Mouse (Mus musculus): ENCODE data around the gene Kdm4b. TPM values are rescaled to one million over a fixed set of nuclear protein-coding genes. Genes with fewer than 3 reads are reported as not detected.

Kdm4b gene
- polyA plus RNA-seq, 1 experiment from 2014 or later: 34.6 TPM

DNA sequence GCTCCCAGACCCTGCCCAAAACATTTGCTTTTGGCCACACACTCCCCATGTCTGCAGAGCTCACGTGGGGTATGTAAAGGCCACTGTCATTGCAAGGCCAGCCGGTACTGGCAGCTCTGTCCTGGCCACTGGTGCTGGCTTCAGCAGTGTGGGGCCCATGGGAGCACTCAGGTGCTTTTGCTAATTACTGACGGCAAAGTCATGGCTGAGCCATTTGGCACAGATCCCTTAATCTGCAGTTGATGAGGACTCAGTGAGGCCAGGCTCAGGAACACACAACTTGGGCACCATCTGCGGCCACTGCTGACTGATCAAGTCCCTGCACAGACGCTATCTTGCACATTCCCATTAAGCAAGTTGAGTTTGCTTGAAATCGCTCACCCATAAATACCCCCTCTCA, 59.0 kb downstream of the Kdm4b start:
- no peaks in the 10 kb centered on the region for H3K9me3 ChIP-seq
- 91% methylated on average over 6 of the region's 6 CpGs for WGBS
- DNase-seq (ENCODE audit: low spot score): no peak
- no peaks in the 10 kb centered on the region for H3K4me1 ChIP-seq
- H3K4me3 ChIP-seq: no peak overlapping the region
- peaks cover 94% of the 10 kb centered on the region for H3K36me3 ChIP-seq
- no peaks in the 10 kb centered on the region for H3K27me3 ChIP-seq (ENCODE audit: insufficient read depth, poor library complexity, severe bottlenecking)
- no peak overlapping the region for H3K27ac ChIP-seq

- 85% methylated on average over 6 of the region's 6 CpGs for WGBS
- Histone ChIP-seq H3K4me3 (no peak overlapping the region), H3K9me3 (no peaks in the 10 kb centered on the region), H3K4me1 (peaks cover 6% of the 10 kb centered on the region; the same call in 1 of the 2 replicates), H3K27me3 (ENCODE audit: insufficient read depth, poor library complexity, severe bottlenecking) (no peaks in the 10 kb centered on the region), H3K27ac (no peak overlapping the region), H3K36me3 (peaks cover 94% of the 10 kb centered on the region)
- DNase-seq (ENCODE audit: low spot score): no peak
Measured at GRCm38 (mm10) chr17:56387612-56388011, 61.8 kb downstream of the Kdm4b start.

DNA sequence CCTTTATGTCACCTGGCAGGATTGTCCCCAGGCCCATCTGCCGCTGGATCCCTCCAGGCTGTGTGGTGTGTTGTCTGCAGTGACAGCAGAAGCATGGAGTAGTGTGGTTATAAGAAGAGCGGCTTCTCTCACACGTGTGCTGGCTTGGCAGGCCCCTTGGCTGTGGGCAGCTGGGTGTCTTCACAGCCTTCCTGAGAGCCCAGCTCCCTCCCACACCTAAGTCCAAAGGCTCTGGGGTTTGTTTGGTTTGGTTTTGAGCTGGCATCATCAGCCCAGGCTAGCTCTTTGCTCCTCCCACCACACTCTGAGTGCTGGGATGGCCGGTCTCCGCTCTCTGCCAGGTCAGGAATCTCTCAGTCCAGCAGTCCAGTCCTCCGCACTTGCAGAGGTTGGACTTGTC, 67.4 kb downstream of the Kdm4b start:
- no peak overlapping the region for H3K27ac ChIP-seq
- H3K36me3 ChIP-seq: peaks cover 100% of the 10 kb centered on the region
- H3K9me3 ChIP-seq: no peaks in the 10 kb centered on the region
- peaks cover 10% of the 10 kb centered on the region; the same call in 1 of the 2 replicates for H3K4me1 ChIP-seq
- no peaks in the 10 kb centered on the region for H3K27me3 ChIP-seq (ENCODE audit: insufficient read depth, poor library complexity, severe bottlenecking)
- 89% methylated on average over 6 of the region's 6 CpGs for WGBS
- H3K4me3 ChIP-seq: no peak overlapping the region
- no peak for DNase-seq (ENCODE audit: low spot score)

DNA sequence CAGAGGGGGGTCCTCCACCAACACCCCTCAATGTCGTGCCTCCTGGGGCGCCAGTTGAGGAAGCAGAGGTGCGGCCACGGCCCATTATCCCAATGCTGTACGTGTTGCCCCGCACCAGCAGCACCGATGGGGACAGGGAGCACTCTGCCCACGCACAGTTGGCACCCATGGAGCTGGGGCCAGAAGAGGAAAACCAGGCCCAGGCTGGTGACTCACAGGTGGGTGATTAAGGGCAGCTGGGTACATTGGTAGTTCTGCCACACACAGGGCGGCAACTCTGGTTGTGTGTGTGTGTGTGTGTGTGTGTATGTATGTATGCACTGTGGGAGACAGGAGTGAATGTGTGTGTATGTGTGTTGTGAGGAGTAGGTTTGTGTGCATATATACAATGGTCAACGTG, 68.0 kb downstream of the Kdm4b start:
- WGBS: 91% methylated on average over 10 of the region's 10 CpGs
- Histone ChIP-seq H3K27me3 (ENCODE audit: insufficient read depth, poor library complexity, severe bottlenecking) (no peaks in the 10 kb centered on the region), H3K4me3 (no peak overlapping the region), H3K9me3 (no peaks in the 10 kb centered on the region), H3K36me3 (peaks cover 100% of the 10 kb centered on the region), H3K4me1 (peaks cover 10% of the 10 kb centered on the region; the same call in 1 of the 2 replicates), H3K27ac (no peak overlapping the region)
- DNase-seq (ENCODE audit: low spot score): no peak

DNA sequence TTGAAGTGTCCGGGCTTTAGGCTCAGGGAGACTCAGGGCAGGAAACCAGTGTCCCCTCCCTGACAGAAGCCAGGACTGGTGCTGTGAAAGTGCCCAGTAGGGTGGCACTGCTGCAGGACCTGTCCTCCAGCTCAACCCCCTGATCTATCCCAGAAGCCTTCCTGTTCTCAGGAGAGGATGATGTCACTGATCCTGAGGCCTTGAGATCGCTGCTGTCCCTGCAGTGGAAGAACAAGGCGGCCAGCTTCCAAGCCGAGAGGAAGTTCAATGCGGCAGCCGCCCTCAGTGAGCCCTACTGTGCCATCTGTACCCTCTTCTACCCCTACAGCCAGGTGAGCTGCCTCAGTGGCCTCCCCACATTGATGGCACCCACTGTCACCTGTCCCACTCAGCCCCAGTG, 70.2 kb downstream of the Kdm4b start:
- no peak for DNase-seq (ENCODE audit: low spot score)
- Histone ChIP-seq H3K27ac (no peak overlapping the region), H3K27me3 (ENCODE audit: insufficient read depth, poor library complexity, severe bottlenecking) (no peaks in the 10 kb centered on the region), H3K4me3 (no peak overlapping the region), H3K36me3 (peaks cover 100% of the 10 kb centered on the region), H3K9me3 (no peaks in the 10 kb centered on the region), H3K4me1 (0 out of 2 replicates have a peak, but pooled peaks cover 4% of the 10 kb centered on the region)
- WGBS: 86% methylated on average over 6 of the region's 6 CpGs

- no peaks in the 10 kb centered on the region for H3K27me3 ChIP-seq (ENCODE audit: insufficient read depth, poor library complexity, severe bottlenecking)
- H3K4me1 ChIP-seq: 0 out of 2 replicates have a peak, but pooled peaks cover 4% of the 10 kb centered on the region
- no peaks in the 10 kb centered on the region for H3K9me3 ChIP-seq
- H3K36me3 ChIP-seq: peaks cover 99% of the 10 kb centered on the region
- no peak overlapping the region for H3K27ac ChIP-seq
- 98% methylated on average over 3 of the region's 3 CpGs for WGBS
- DNase-seq (ENCODE audit: low spot score): no peak
- H3K4me3 ChIP-seq: no peak overlapping the region
Measured at GRCm38 (mm10) chr17:56400221-56400620, 74.4 kb downstream of the Kdm4b start.

DNA sequence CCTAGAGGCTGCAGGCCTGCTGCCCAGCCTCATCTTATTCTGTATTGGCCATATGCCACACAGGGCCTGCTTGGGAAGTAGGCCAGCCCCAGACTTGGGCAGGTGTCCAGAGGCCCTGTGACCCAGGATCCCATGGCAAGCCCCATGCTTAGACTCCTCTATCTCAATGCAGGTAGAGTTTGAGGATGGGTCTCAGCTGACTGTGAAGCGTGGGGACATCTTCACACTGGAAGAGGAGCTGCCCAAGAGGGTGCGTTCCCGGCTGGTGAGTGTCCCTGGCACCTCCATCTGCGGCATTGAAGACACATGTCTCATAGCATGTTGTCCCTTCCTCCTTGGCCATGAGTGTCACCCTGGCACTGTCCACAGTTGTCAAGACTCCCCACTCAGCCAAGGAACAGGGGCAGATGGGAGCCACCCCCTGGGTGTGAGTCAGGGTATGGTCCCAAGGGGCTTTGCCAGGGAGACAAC, 75.2 kb downstream of the Kdm4b start:
- Histone ChIP-seq H3K27me3 (ENCODE audit: insufficient read depth, poor library complexity, severe bottlenecking) (no peaks in the 10 kb centered on the region), H3K36me3 (peaks cover 90% of the 10 kb centered on the region), H3K4me1 (0 out of 2 replicates have a peak, but pooled peaks cover 4% of the 10 kb centered on the region), H3K27ac (no peak overlapping the region), H3K4me3 (no peak overlapping the region), H3K9me3 (no peaks in the 10 kb centered on the region)
- DNase-seq (ENCODE audit: low spot score): no peak
- WGBS: 89% methylated on average over 4 of the region's 4 CpGs

DNA sequence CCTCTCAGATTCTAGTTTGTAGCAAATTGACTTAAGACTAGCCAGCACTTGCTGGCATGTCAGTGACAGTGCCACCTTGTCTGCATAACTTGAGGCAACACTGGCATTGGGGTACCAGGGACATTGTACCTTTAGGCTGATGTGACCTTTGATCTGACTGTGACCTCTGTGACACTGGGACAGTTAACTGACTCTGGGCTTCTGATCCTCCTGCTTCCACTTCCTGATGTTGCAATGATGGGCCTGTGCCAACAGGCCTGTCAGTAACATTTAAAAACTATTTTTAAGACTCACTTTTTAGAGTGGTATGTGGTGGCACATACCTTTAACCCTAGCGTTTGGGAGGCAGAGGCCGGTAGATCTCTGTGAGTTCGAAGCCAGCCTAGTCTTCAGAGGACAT, 79.5 kb downstream of the Kdm4b start:
- WGBS: 89% methylated on average over 3 of the region's 3 CpGs
- Histone ChIP-seq H3K4me1 (peaks cover 35% of the 10 kb centered on the region), H3K27me3 (ENCODE audit: insufficient read depth, poor library complexity, severe bottlenecking) (no peaks in the 10 kb centered on the region), H3K27ac (no peak overlapping the region), H3K4me3 (no peak overlapping the region), H3K36me3 (peaks cover 48% of the 10 kb centered on the region), H3K9me3 (no peaks in the 10 kb centered on the region)
- no peak for DNase-seq (ENCODE audit: low spot score)

DNA sequence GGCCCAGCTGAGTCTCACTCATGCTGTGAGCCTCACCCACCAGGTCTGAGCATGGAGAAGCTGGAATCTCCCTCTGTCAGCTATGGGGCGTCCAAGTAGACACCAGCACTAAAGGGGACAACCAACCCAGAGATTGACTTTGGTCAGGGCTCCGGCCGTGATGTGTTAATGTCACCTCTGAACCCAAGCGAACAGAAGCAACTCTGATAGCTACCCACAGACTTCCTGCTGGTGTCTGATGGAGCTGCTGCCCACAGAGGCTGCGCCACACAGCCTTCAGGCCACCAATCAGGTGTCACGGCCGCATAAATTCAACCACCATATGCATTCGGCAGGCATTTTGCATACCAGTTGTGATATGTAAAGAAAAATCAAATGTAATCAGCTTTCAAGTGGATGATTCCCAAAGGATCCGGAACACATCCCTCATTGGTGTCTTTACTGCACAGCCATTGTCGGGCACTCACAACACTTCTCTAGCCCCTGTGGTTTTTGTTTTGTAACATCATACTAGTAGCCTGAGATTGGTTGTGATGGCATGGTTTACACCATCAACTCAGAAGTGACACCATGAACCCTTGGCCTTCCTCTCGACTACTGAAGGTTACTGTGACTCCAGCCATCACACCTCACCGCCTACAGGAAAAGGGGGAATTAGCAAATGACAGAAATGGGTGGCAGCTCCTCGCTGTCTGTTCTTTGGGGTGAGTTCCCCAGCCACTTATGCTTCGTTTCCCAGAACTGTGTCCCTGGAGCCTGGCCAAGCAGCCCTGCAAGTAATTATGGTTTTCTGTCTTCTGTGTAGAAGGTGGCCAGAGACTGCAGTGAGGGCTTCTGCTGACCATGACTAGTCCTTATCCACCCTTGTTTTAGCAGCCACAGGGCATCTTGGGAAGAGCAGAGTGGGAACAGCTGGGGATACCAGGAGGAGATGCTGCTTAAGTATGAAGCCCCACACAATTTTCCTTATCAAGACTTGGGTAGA, 80.3 kb downstream of the Kdm4b start:
- Histone ChIP-seq H3K4me3 (no peak overlapping the region), H3K4me1 (peaks cover 36% of the 10 kb centered on the region), H3K27me3 (ENCODE audit: insufficient read depth, poor library complexity, severe bottlenecking) (no peaks in the 10 kb centered on the region), H3K27ac (peak overlapping the region; percentile 72), H3K36me3 (peaks cover 47% of the 10 kb centered on the region), H3K9me3 (no peaks in the 10 kb centered on the region)
- DNase-seq (ENCODE audit: low spot score): no peak
- 81% methylated on average over 14 of the region's 14 CpGs for WGBS

DNA sequence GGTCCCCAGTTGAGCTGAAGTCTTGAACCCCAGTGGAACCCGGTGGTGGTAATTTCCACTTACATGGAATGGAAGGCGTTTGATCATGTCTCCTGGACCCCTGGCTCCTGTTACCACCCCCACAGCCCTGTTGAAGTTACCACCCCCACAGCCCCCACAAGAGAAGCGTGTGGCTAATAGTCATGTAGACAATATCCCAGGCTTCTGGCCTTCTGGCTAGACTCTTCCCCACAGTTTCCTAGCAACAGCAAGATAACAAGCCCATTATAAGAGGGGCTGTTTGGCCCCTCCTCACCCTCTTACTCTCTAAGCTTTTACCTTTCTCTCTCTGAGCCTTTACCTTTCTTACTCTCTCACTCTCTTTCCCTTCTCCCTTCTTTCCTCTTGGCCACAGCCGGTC, 81.0 kb downstream of the Kdm4b start:
- Histone ChIP-seq H3K4me1 (peaks cover 36% of the 10 kb centered on the region), H3K9me3 (no peaks in the 10 kb centered on the region), H3K27me3 (ENCODE audit: insufficient read depth, poor library complexity, severe bottlenecking) (no peaks in the 10 kb centered on the region), H3K36me3 (peaks cover 47% of the 10 kb centered on the region), H3K4me3 (peak overlapping the region; percentile 16; the same call in 1 of the 2 replicates), H3K27ac (peak overlapping the region; percentile 72)
- no peak for DNase-seq (ENCODE audit: low spot score)
- 50% methylated on average over 4 of the region's 4 CpGs for WGBS

- peak overlapping the region; percentile 16; the same call in 1 of the 2 replicates for H3K4me3 ChIP-seq
- H3K27me3 ChIP-seq (ENCODE audit: insufficient read depth, poor library complexity, severe bottlenecking): no peaks in the 10 kb centered on the region
- no peak for DNase-seq (ENCODE audit: low spot score)
- peaks cover 36% of the 10 kb centered on the region for H3K4me1 ChIP-seq
- H3K36me3 ChIP-seq: peaks cover 47% of the 10 kb centered on the region
- peak overlapping the region; percentile 72 for H3K27ac ChIP-seq
- WGBS: 33% methylated on average over 8 of the region's 8 CpGs
- no peaks in the 10 kb centered on the region for H3K9me3 ChIP-seq
Measured at GRCm38 (mm10) chr17:56407379-56407778, 81.5 kb downstream of the Kdm4b start.

- H3K4me3 ChIP-seq: 0 out of 2 replicates have a peak overlapping the region, but pooled peaks have one; percentile 15
- H3K27me3 ChIP-seq (ENCODE audit: insufficient read depth, poor library complexity, severe bottlenecking): no peaks in the 10 kb centered on the region
- no peak for DNase-seq (ENCODE audit: low spot score)
- 36% methylated on average over 13 of the region's 13 CpGs for WGBS
- no peaks in the 10 kb centered on the region for H3K9me3 ChIP-seq
- peaks cover 36% of the 10 kb centered on the region for H3K4me1 ChIP-seq
- peak overlapping the region; percentile 42 for H3K27ac ChIP-seq
- H3K36me3 ChIP-seq: peaks cover 48% of the 10 kb centered on the region
Measured at GRCm38 (mm10) chr17:56408965-56409625, 83.2 kb downstream of the Kdm4b start.

DNA sequence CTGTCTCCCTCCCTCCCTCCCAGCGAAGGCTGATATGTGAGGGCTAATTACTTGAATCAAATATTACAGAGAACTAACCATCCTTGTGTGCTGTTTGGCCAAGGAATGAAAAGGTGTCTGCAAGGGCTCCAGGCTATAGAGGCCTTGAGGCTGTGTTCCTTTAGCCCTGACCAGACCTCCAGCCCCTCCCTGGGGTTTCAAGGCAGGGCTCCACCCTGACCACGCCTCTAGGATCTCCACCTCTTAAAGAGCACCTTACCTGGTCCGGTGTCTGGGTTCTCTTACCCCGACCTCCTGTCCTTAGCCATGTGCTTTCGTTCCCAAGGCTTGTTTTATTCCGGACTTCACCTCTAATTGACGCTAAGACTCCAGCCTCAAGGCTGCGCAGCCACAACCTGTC, 83.9 kb downstream of the Kdm4b start:
- WGBS: 35% methylated on average over 8 of the region's 8 CpGs
- no peak for DNase-seq (ENCODE audit: low spot score)
- H3K27me3 ChIP-seq (ENCODE audit: insufficient read depth, poor library complexity, severe bottlenecking): no peaks in the 10 kb centered on the region
- peak overlapping the region; percentile 42; the same call in 1 of the 2 replicates for H3K27ac ChIP-seq
- peaks cover 36% of the 10 kb centered on the region for H3K4me1 ChIP-seq
- H3K4me3 ChIP-seq: 0 out of 2 replicates have a peak overlapping the region, but pooled peaks have one; percentile 15
- peaks cover 48% of the 10 kb centered on the region for H3K36me3 ChIP-seq
- no peaks in the 10 kb centered on the region for H3K9me3 ChIP-seq
